Mouse (Mus musculus): Measurements from ENCODE around the gene Zfand4. TPM values are rescaled to one million over a fixed set of nuclear protein-coding genes. Genes with fewer than 3 reads are reported as not detected.

Gene Zfand4
- total RNA-seq, 2 experiments from 2014 or later, result 3.9 to 4.7 TPM

GRCm38 (mm10) chr6:116369811-116370210, 105.8 kb downstream of the Zfand4 start:
- intact Hi-C loops (cut with DNase I), result no loop called here
- DNase-seq, result no peak

GRCm38 (mm10) chr6:116370216-116370976, 106.4 kb downstream of the Zfand4 start:
- intact Hi-C loops (cut with DNase I), result no loop called here
- no peak for DNase-seq

- no peak for DNase-seq
- intact Hi-C loops (cut with DNase I), result no loop called here
Measured at GRCm38 (mm10) chr6:116371500-116371899, 107.5 kb downstream of the Zfand4 start.

- no peak for DNase-seq
- intact Hi-C loops (cut with DNase I), result no loop called here
Measured at GRCm38 (mm10) chr6:116374136-116374535, 110.1 kb downstream of the Zfand4 start.

- intact Hi-C loops (cut with DNase I), result no loop called here
- no peak for DNase-seq
Measured at GRCm38 (mm10) chr6:116374618-116375017, 110.6 kb downstream of the Zfand4 start.

GRCm38 (mm10) chr6:116378892-116379291, 114.9 kb downstream of the Zfand4 start:
- DNase-seq, result no peak
- intact Hi-C loops (cut with DNase I), result no loop called here

Other genes starting within 250 kb of the Zfand4 start
- 10 to 100 TPM; 27.3 to 28.7 TPM for gene Tmcc1, start 70.7 kb upstream of the Zfand4 start, total RNA-seq (2021)
- gene Washc2, start 56.2 kb upstream of the Zfand4 start, total RNA-seq (2021), result 10 to 100 TPM; 35.8 to 38.5 TPM
- 10 to 100 TPM; 39.1 to 45.4 TPM for gene March8, start 73.8 kb downstream of the Zfand4 start, total RNA-seq (2021)
- gene Alox5, start 197.0 kb downstream of the Zfand4 start, total RNA-seq (2021), result 1 to 10 TPM; 4.3 to 4.6 TPM
- not detected for gene Olfr211, start 224.9 kb downstream of the Zfand4 start, total RNA-seq (2021)
- not detected for gene Olfr212, start 242.3 kb downstream of the Zfand4 start, total RNA-seq (2021)

All from heart, postnatal 10 days (tissue).